Mouse (Mus musculus): Measurements from ENCODE around the gene Agpat1. TPM values are rescaled to one million over a fixed set of nuclear protein-coding genes. Genes with fewer than 3 reads are reported as not detected.

Gene Agpat1
- polyA plus RNA-seq, 1 experiment from 2014 or later: 56.0 TPM

DNA sequence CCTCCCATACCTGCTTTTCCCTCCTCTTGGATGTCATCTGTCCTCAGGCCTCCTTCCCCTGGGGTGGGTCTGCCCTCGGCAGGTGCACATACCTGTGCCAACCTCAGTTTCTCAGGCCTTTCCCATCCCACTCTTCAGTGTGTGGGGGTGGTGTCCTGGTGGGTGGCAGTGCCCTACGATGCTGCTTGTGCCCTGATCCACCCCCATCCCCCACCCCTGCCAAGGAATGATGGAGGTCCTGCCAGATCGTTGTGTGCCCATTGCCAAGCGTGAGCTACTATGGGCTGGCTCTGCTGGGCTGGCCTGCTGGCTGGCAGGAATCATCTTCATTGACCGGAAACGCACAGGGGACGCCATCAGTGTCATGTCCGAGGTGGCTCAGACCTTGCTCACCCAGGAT, 7.0 kb downstream of the Agpat1 start:
- no peak overlapping the region for H3K4me3 ChIP-seq (ENCODE audit: low read length)
- H3K36me3 ChIP-seq (ENCODE audit: control insufficient read depth, insufficient read depth, low read length): peaks cover 17% of the 10 kb centered on the region
- H3K4me1 ChIP-seq (replicated peaks; ENCODE audit: control insufficient read depth, insufficient read depth, low read length): peaks cover 13% of the 10 kb centered on the region
- ATAC-seq (ENCODE audit: low read depth): no peak
- WGBS: 89% methylated on average over 8 of the region's 8 CpGs
- no peak overlapping the region for H3K9ac ChIP-seq (ENCODE audit: low read length)
- H3K27me3 ChIP-seq (ENCODE audit: control insufficient read depth, insufficient read depth, low read depth, low read length): no peaks in the 10 kb centered on the region
- H3K9me3 ChIP-seq (ENCODE audit: control insufficient read depth, low read length): no peaks in the 10 kb centered on the region
- no peak overlapping the region for H3K27ac ChIP-seq (ENCODE audit: low read length)
- H3K4me2 ChIP-seq (ENCODE audit: low read depth, low read length): no peak overlapping the region

DNA sequence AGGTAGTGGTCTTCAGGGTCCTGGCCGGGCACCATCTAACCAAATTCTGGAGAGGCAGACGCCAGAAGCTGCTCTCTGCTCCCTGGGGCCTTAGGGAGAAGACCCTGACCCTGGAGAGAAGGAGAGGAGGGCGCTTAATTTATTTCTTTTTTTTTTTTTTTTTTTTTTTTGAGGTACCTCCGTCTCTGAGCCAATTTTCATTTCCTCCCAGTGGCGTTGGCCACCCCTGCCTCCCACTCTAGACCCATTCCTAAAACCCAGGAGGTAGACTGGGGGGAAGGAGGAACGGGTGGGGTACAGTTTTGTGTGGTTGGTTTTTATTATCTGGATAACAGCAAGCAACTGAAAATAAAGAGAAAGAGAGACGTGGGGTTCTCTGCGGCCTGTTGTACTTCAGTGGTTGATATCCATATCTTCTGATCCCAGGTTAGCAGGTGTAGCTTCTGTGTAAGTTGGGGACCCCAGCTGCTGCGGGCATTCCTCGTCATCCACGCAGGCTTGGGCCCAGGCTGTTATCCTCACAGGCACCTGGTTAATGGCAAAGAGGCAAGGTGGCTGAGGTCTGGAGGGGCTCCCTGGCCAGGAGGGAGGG, 9.1 kb downstream of the Agpat1 start:
- H3K4me2 ChIP-seq (ENCODE audit: low read depth, low read length): no peak overlapping the region

DNA sequence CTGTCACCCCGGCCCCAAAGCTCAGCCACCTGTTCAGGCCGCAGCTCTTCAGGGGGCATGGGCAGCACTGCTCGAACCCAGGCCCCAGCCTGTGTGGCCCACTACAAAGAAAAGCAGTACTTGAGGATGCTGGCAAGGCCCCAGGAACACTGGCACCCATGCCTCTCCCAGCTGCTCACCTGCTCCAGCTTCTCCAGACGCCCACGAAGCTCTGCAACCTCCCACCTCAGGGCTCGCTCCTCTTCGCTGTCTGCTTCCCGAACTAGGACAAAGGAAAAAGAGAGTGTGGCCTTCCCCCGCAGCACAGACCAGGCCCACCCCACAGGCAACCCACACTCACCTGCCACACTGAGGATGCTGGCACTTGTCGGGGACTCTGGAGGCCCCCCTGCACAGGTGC, 9.8 kb downstream of the Agpat1 start:
- Histone ChIP-seq H3K9ac (ENCODE audit: low read length) (no peak overlapping the region), H3K27ac (ENCODE audit: low read length) (no peak overlapping the region), H3K4me1 (replicated peaks; ENCODE audit: control insufficient read depth, insufficient read depth, low read length) (no peaks in the 10 kb centered on the region; the same call in 1 of the 2 replicates), H3K36me3 (ENCODE audit: control insufficient read depth, insufficient read depth, low read length) (peaks cover 19% of the 10 kb centered on the region), H3K9me3 (ENCODE audit: control insufficient read depth, low read length) (no peaks in the 10 kb centered on the region), H3K27me3 (ENCODE audit: control insufficient read depth, insufficient read depth, low read depth, low read length) (no peaks in the 10 kb centered on the region), H3K4me2 (ENCODE audit: low read depth, low read length) (no peak overlapping the region), H3K4me3 (ENCODE audit: low read length) (no peak overlapping the region)
- whole genome bisulfite sequencing: 85% methylated on average over 10 of the region's 10 CpGs
- no peak for ATAC-seq (ENCODE audit: low read depth)

More for the DNA sequence above, 9.1 kb downstream of the Agpat1 start:
- no peak overlapping the region for H3K27ac ChIP-seq (ENCODE audit: low read length)
- H3K4me3 ChIP-seq (ENCODE audit: low read length): no peak overlapping the region
- no peaks in the 10 kb centered on the region for H3K9me3 ChIP-seq (ENCODE audit: control insufficient read depth, low read length)
- WGBS: 80% methylated on average over 11 of the region's 11 CpGs
- peaks cover 19% of the 10 kb centered on the region for H3K36me3 ChIP-seq (ENCODE audit: control insufficient read depth, insufficient read depth, low read length)
- no peak for ATAC-seq (ENCODE audit: low read depth)
- no peaks in the 10 kb centered on the region for H3K27me3 ChIP-seq (ENCODE audit: control insufficient read depth, insufficient read depth, low read depth, low read length)
- peaks cover 3% of the 10 kb centered on the region; the same call in 1 of the 2 replicates for H3K4me1 ChIP-seq (replicated peaks; ENCODE audit: control insufficient read depth, insufficient read depth, low read length)
- H3K9ac ChIP-seq (ENCODE audit: low read length): no peak overlapping the region

DNA sequence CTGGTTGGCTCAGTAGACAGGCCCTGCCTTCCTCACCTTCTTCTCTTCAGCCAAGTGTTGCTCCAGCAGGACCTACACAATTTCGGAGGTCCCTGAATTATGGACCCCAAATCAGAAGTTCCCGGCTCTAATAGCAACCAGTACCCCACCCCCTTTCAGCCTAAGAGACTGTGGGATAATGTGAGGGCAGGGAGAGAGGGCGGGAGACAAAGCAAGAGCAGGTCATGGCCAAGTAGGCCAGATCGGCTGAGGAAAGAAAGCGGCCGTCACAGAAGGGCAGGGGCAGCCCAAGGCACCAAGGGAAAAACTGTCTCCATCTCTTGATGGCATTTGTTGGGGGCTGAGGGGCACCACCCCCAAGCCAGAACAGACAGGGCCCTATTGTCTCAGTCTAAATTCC, 11.8 kb downstream of the Agpat1 start, which contains the start of gene Egfl8:
Egfl8 (minus strand) TSS at position 101 of the 400 bp plus-strand sequence.
- WGBS: 69% methylated on average over 6 of the region's 6 CpGs
- Histone ChIP-seq H3K4me3 (ENCODE audit: low read length) (no peak within 1 kb of the TSS), H3K27ac (ENCODE audit: low read length) (0 out of 2 replicates have a peak within 1 kb of the TSS, but pooled peaks have one; percentile 24), H3K4me2 (ENCODE audit: low read depth, low read length) (no peak within 1 kb of the TSS), H3K4me1 (replicated peaks; ENCODE audit: control insufficient read depth, insufficient read depth, low read length) (no peaks in the 10 kb centered on the region), H3K9me3 (ENCODE audit: control insufficient read depth, low read length) (no peaks in the 10 kb centered on the region), H3K36me3 (ENCODE audit: control insufficient read depth, insufficient read depth, low read length) (peaks cover 19% of the 10 kb centered on the region), H3K9ac (ENCODE audit: low read length) (no peak within 1 kb of the TSS), H3K27me3 (ENCODE audit: control insufficient read depth, insufficient read depth, low read depth, low read length) (no peaks in the 10 kb centered on the region)
- no peak for ATAC-seq (ENCODE audit: low read depth)

DNA sequence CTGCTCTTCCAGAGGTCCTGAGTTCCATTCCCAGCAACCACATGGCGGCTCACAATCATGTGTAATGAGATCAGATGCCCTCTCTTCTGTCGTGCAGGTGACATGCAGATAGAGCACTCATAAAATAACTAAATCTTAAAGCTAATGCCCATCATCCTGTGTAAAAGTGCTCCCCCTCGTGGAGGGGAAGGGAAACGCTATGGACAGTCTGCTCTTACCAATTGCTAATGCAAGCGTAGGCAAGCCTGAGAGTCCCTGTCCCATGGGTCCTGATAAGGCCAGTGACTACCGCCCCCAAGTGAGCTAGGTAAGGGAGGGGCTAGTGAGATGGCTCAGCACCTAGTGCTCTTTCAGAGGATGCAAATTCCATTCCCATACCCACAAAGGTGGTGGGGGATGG, 14.9 kb downstream of the Agpat1 start:
- H3K4me3 ChIP-seq (ENCODE audit: low read length): no peak overlapping the region
- H3K27ac ChIP-seq (ENCODE audit: low read length): no peak overlapping the region
- H3K4me2 ChIP-seq (ENCODE audit: low read depth, low read length): no peak overlapping the region
- H3K4me1 ChIP-seq (replicated peaks; ENCODE audit: control insufficient read depth, insufficient read depth, low read length): no peaks in the 10 kb centered on the region
- H3K9me3 ChIP-seq (ENCODE audit: control insufficient read depth, low read length): no peaks in the 10 kb centered on the region
- H3K9ac ChIP-seq (ENCODE audit: low read length): no peak overlapping the region
- H3K27me3 ChIP-seq (ENCODE audit: control insufficient read depth, insufficient read depth, low read depth, low read length): no peaks in the 10 kb centered on the region
- WGBS: 20% methylated on average over 6 of the region's 6 CpGs
- ATAC-seq (ENCODE audit: low read depth): no peak
- peaks cover 8% of the 10 kb centered on the region; the same call in 1 of the 2 replicates for H3K36me3 ChIP-seq (ENCODE audit: control insufficient read depth, insufficient read depth, low read length)

DNA sequence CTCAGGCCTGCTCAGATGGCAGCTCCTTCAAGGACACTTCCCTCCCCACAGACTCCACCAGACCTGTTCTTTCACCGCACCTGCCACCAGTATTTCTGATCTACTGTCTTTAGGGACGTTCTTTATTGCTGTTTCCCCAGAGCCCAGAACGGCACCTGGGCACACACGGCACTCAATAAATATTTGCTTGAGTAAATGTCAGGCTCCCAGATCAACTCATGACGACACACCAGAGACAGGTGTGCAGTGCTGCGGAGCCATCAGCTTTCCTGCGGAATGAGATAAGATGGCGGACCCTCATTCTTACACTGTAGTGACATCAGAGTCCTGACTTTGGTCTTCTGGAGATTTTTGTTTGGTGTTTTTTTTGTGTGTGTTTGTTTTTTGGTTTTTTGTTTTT, 16.9 kb downstream of the Agpat1 start:
- H3K9ac ChIP-seq (ENCODE audit: low read length): no peak overlapping the region
- H3K4me2 ChIP-seq (ENCODE audit: low read depth, low read length): no peak overlapping the region
- no peak overlapping the region for H3K27ac ChIP-seq (ENCODE audit: low read length)
- peaks cover 9% of the 10 kb centered on the region; the same call in 1 of the 2 replicates for H3K36me3 ChIP-seq (ENCODE audit: control insufficient read depth, insufficient read depth, low read length)
- no peak for ATAC-seq (ENCODE audit: low read depth)
- H3K4me1 ChIP-seq (replicated peaks; ENCODE audit: control insufficient read depth, insufficient read depth, low read length): peaks cover under 1% of the 10 kb centered on the region; the same call in 1 of the 2 replicates
- no peak overlapping the region for H3K4me3 ChIP-seq (ENCODE audit: low read length)
- WGBS: 57% methylated on average over 8 of the region's 8 CpGs
- H3K27me3 ChIP-seq (ENCODE audit: control insufficient read depth, insufficient read depth, low read depth, low read length): peaks cover 3% of the 10 kb centered on the region; the same call in 1 of the 2 replicates
- H3K9me3 ChIP-seq (ENCODE audit: control insufficient read depth, low read length): no peaks in the 10 kb centered on the region

DNA sequence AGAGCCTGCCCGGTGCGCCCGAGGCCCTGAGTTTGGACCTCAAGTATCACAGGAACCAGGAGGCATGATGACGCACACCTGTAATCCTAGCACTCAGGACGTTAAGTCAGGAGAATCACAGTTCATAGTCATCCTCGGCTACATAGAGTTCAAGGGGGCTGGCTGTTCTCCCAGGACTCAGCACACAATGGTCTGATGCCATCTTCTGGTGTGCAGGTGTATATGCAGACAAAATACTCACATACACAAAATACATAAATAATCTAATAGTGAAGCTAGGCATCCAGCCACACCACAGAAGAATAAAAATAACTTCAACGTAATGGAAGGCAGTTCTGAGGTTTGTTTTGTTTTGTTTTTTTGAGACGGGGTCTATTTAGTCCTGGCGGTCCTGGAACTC, 19.1 kb downstream of the Agpat1 start:
- peaks cover 12% of the 10 kb centered on the region for H3K4me1 ChIP-seq (replicated peaks; ENCODE audit: control insufficient read depth, insufficient read depth, low read length)
- ATAC-seq (ENCODE audit: low read depth): no peak
- no peaks in the 10 kb centered on the region for H3K9me3 ChIP-seq (ENCODE audit: control insufficient read depth, low read length)
- H3K36me3 ChIP-seq (ENCODE audit: control insufficient read depth, insufficient read depth, low read length): peaks cover 7% of the 10 kb centered on the region; the same call in 1 of the 2 replicates
- WGBS: 78% methylated on average over 9 of the region's 9 CpGs
- H3K4me3 ChIP-seq (ENCODE audit: low read length): no peak overlapping the region
- H3K27ac ChIP-seq (ENCODE audit: low read length): no peak overlapping the region
- no peak overlapping the region for H3K4me2 ChIP-seq (ENCODE audit: low read depth, low read length)
- H3K27me3 ChIP-seq (ENCODE audit: control insufficient read depth, insufficient read depth, low read depth, low read length): peaks cover 3% of the 10 kb centered on the region; the same call in 1 of the 2 replicates
- no peak overlapping the region for H3K9ac ChIP-seq (ENCODE audit: low read length)

DNA sequence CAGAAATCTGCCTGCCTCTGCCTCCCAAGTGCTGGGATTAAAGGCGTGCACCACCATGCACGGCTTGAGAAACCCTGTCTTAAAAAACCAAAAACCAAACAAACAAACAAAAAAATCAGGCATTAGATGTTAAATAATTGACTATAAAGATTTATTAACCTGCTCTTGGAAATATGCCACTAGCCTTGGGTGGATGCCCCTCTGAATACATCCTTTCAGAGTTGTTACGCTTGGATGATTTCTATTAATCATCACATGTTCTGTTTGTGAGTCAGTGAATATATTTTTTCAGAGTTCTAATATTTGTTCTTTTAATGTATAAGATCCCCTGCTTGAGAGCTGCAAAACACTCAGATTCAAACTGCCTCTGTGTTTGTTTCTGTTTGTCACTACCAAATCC, 20.9 kb downstream of the Agpat1 start:
- Histone ChIP-seq H3K27ac (ENCODE audit: low read length) (no peak overlapping the region), H3K4me1 (replicated peaks; ENCODE audit: control insufficient read depth, insufficient read depth, low read length) (peaks cover 19% of the 10 kb centered on the region), H3K36me3 (ENCODE audit: control insufficient read depth, insufficient read depth, low read length) (peaks cover 7% of the 10 kb centered on the region; the same call in 1 of the 2 replicates), H3K4me2 (ENCODE audit: low read depth, low read length) (no peak overlapping the region), H3K9ac (ENCODE audit: low read length) (no peak overlapping the region), H3K4me3 (ENCODE audit: low read length) (no peak overlapping the region), H3K9me3 (ENCODE audit: control insufficient read depth, low read length) (no peaks in the 10 kb centered on the region), H3K27me3 (ENCODE audit: control insufficient read depth, insufficient read depth, low read depth, low read length) (peaks cover 11% of the 10 kb centered on the region)
- ATAC-seq (ENCODE audit: low read depth): no peak
- 89% methylated on average over 3 of the region's 3 CpGs for WGBS

DNA sequence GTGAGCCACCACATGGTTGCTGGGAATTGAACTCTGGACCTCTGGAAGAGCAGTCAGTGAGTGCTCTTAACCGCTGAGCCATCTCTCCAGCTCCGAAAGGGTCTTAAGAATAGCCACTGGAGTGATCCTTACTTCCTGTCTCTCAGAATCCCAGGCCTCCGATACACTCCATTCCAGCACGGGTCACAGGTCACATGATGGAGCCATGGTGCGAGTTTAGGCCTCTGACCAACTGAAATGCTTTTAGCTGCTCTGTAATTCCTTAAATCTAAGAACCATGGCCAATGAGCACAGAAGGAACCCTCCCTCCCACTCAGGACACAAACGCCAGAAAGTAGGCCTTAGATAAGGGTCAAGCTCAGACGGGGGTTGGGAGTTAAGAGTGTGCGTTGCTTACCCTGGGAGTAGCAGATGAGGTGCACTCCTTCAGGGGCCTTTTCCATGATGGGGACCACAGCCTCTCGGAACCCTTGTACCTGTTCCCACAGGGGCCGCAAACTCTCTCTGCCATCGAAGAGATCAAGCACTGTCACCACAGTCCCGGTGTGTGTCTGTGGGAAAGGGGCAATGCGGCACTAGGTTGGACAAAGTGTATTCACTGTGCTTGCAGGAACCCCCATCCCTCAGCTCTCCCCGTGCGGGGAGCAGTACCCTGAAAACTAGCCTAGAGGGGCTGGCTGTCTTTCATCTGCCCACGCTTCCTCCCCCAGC, 22.2 kb downstream of the Agpat1 start:
- peak overlapping the region; percentile 73 for H3K9ac ChIP-seq (ENCODE audit: low read length)
- no peak for ATAC-seq (ENCODE audit: low read depth)
- WGBS: 51% methylated on average over 16 of the region's 16 CpGs
- H3K9me3 ChIP-seq (ENCODE audit: control insufficient read depth, low read length): no peaks in the 10 kb centered on the region
- H3K4me2 ChIP-seq (ENCODE audit: low read depth, low read length): peak overlapping the region; percentile 88
- H3K36me3 ChIP-seq (ENCODE audit: control insufficient read depth, insufficient read depth, low read length): peaks cover 7% of the 10 kb centered on the region; the same call in 1 of the 2 replicates
- peak overlapping the region; percentile 84; the same call in 1 of the 2 replicates for H3K27ac ChIP-seq (ENCODE audit: low read length)
- peaks cover 24% of the 10 kb centered on the region for H3K4me1 ChIP-seq (replicated peaks; ENCODE audit: control insufficient read depth, insufficient read depth, low read length)
- peaks cover 24% of the 10 kb centered on the region for H3K27me3 ChIP-seq (ENCODE audit: control insufficient read depth, insufficient read depth, low read depth, low read length)
- H3K4me3 ChIP-seq (ENCODE audit: low read length): peak overlapping the region; percentile 79

Data from lung, embryonic 16.5 days (tissue).